Mouse (Mus musculus) MEL (cell line): ENCODE data around the gene Hs3st6. TPM values are rescaled to one million over a fixed set of nuclear protein-coding genes. Genes with fewer than 3 reads are reported as not detected.

Experiments
- DNase-seq: peaks from one replicate; pipeline ENCODE4 v3.0.0; 2011; ENCODE audit warnings: low read depth, low spot score
- H3K27ac ChIP-seq: 2 replicates; pipeline ENCODE4 v1.5.1; 2012; ENCODE audit warnings: low read depth, mild to moderate bottlenecking, control low read depth, low read length, moderate library complexity; ENCODE audit not compliant: control insufficient read depth
- H3K27me3 ChIP-seq, 2 experiments: fragments of 150-350 bp in 1 of 2; sonication (generic) in 1 of 2; 2 replicates each; pipeline ENCODE4 v1.6.1; 2012; ENCODE audit warnings: low read length in 2 of 2, mild to moderate bottlenecking in 2 of 2, improper control_type of control experiment in 1 of 2, moderate library complexity in 1 of 2; ENCODE audit not compliant: insufficient read depth in 2 of 2, control insufficient read depth in 1 of 2
- H3K36me3 ChIP-seq, 2 experiments: 2 replicates each; pipeline ENCODE4 v1.6.1; 2012 to 2014; ENCODE audit warnings: low read length in 2 of 2, improper control_type of control experiment in 1 of 2, inconsistent platforms in 1 of 2, mild to moderate bottlenecking in 1 of 2; ENCODE audit not compliant: insufficient read depth in 2 of 2, control insufficient read depth in 1 of 2
- H3K4me1 ChIP-seq, 2 experiments: fragments of 150-350 bp in 1 of 2; sonication (generic) in 1 of 2; 2 replicates each; pipeline ENCODE4 v1.6.1; 2012; ENCODE audit warnings: low read length in 2 of 2, improper control_type of control experiment in 1 of 2, mild to moderate bottlenecking in 1 of 2; ENCODE audit not compliant: insufficient read depth in 2 of 2, control insufficient read depth in 1 of 2
- H3K4me3 ChIP-seq, 2 experiments: fragments of 150-350 bp in 1 of 2; sonication (generic) in 1 of 2; 2 replicates each; pipeline ENCODE4 v1.5.1; 2012; ENCODE audit warnings: low read depth in 2 of 2, low read length in 2 of 2, mild to moderate bottlenecking in 2 of 2, moderate library complexity in 2 of 2, control low read depth in 1 of 2, improper control_type of control experiment in 1 of 2; ENCODE audit not compliant: control insufficient read depth in 1 of 2, insufficient read depth in 1 of 2
- H3K79me2 ChIP-seq: 2 replicates; pipeline ENCODE4 v1.6.1; 2012; ENCODE audit warnings: mild to moderate bottlenecking, low read length, moderate library complexity; ENCODE audit not compliant: control insufficient read depth, poor library complexity, insufficient read depth
- H3K9ac ChIP-seq: 2 replicates; pipeline ENCODE4 v1.6.1; 2012; ENCODE audit warnings: low read depth, mild to moderate bottlenecking, control low read depth, low read length, moderate library complexity; ENCODE audit not compliant: control insufficient read depth, poor library complexity, severe bottlenecking
- H3K9me3 ChIP-seq: fragments of 150-350 bp; sonication (generic); replicated peaks from 2 replicates; pipeline ENCODE4 v1.6.1; 2012; ENCODE audit warnings: mild to moderate bottlenecking, low read length, improper control_type of control experiment, moderate library complexity; ENCODE audit not compliant: insufficient read depth
- BHLHE40 ChIP-seq: IDR thresholded peaks from 2 replicates; pipeline ENCODE4 v1.6.1; 2012; ENCODE audit warnings: low read depth, mild to moderate bottlenecking, inconsistent platforms, low read length, improper control_type of control experiment, borderline replicate concordance
- CHD1 ChIP-seq: IDR thresholded peaks from 2 replicates; pipeline ENCODE4 v1.6.1; 2012; ENCODE audit warnings: low read depth, mild to moderate bottlenecking, inconsistent platforms, low read length, improper control_type of control experiment
- CHD2 ChIP-seq: IDR thresholded peaks from 2 replicates; pipeline ENCODE4 v1.6.1; 2011; ENCODE audit warnings: low read length, improper control_type of control experiment
- CTCF ChIP-seq, 3 experiments: IDR thresholded peaks in 2 of 3; conservative IDR thresholded peaks in 1 of 3; 2 replicates each; pipeline ENCODE4 v1.5.1; 2011 to 2012; ENCODE audit warnings: low read length in 3 of 3, low read depth in 2 of 3, mild to moderate bottlenecking in 2 of 3, improper control_type of control experiment in 1 of 3, inconsistent platforms in 1 of 3, mixed read lengths in 1 of 3, moderate library complexity in 1 of 3; ENCODE audit not compliant: control insufficient read depth in 1 of 3, insufficient read depth in 1 of 3, poor library complexity in 1 of 3, severe bottlenecking in 1 of 3
- E2F4 ChIP-seq: IDR thresholded peaks from 2 replicates; pipeline ENCODE4 v1.6.1; 2011; ENCODE audit warnings: low read depth, low read length, improper control_type of control experiment, borderline replicate concordance
- GABPA ChIP-seq: IDR thresholded peaks from 2 replicates; pipeline ENCODE4 v1.6.1; 2012; ENCODE audit warnings: low read depth, mild to moderate bottlenecking, inconsistent platforms, low read length, improper control_type of control experiment, moderate library complexity
- HCFC1 ChIP-seq: IDR thresholded peaks from 2 replicates; pipeline ENCODE4 v1.6.1; 2012; ENCODE audit warnings: low read depth, mild to moderate bottlenecking, inconsistent platforms, low read length, improper control_type of control experiment, moderate library complexity
- MAZ ChIP-seq: IDR thresholded peaks from 2 replicates; pipeline ENCODE4 v1.6.1; 2012; ENCODE audit warnings: low read depth, mild to moderate bottlenecking, inconsistent platforms, low read length, improper control_type of control experiment
- MXI1 ChIP-seq: IDR thresholded peaks from 2 replicates; pipeline ENCODE4 v1.6.1; 2011; ENCODE audit warnings: mild to moderate bottlenecking, low read depth, low read length, improper control_type of control experiment
- NELFE ChIP-seq: IDR thresholded peaks from 2 replicates; pipeline ENCODE4 v1.6.1; 2011; ENCODE audit warnings: low read depth, low read length, improper control_type of control experiment
- NRF1 ChIP-seq: IDR thresholded peaks from 2 replicates; pipeline ENCODE4 v1.6.1; 2014; ENCODE audit warnings: low read depth, mild to moderate bottlenecking, inconsistent platforms, low read length, improper control_type of control experiment, moderate library complexity; ENCODE audit not compliant: poor library complexity, insufficient read depth, severe bottlenecking
- POLR2A ChIP-seq, 2 experiments: IDR thresholded peaks; 2 replicates each; pipeline ENCODE4 v1.6.1; 2011 to 2012; ENCODE audit warnings: low read length in 2 of 2, mild to moderate bottlenecking in 2 of 2, control low read depth in 1 of 2, improper control_type of control experiment in 1 of 2, low read depth in 1 of 2, moderate library complexity in 1 of 2; ENCODE audit not compliant: control insufficient read depth in 1 of 2, insufficient read depth in 1 of 2, poor library complexity in 1 of 2
- RAD21 ChIP-seq: IDR thresholded peaks from 2 replicates; pipeline ENCODE4 v1.6.1; 2011; ENCODE audit warnings: mild to moderate bottlenecking, low read depth, low read length, improper control_type of control experiment
- RCOR1 ChIP-seq: IDR thresholded peaks from 2 replicates; pipeline ENCODE4 v1.6.1; 2012; ENCODE audit warnings: low read depth, mild to moderate bottlenecking, inconsistent platforms, low read length, improper control_type of control experiment
- SMC3 ChIP-seq: IDR thresholded peaks from 2 replicates; pipeline ENCODE4 v1.6.1; 2011; ENCODE audit warnings: low read depth, low read length, improper control_type of control experiment
- TAL1 ChIP-seq: IDR thresholded peaks from 2 replicates; pipeline ENCODE4 v1.6.1; 2012; ENCODE audit warnings: mild to moderate bottlenecking, inconsistent platforms, low read length, moderate library complexity, mixed read lengths
- TCF12 ChIP-seq: IDR thresholded peaks from 2 replicates; pipeline ENCODE4 v1.6.1; 2014; ENCODE audit warnings: low read depth, mild to moderate bottlenecking, inconsistent platforms, low read length, improper control_type of control experiment, moderate library complexity
- USF1 ChIP-seq: IDR thresholded peaks from 2 replicates; pipeline ENCODE4 v1.6.1; 2014; ENCODE audit warnings: low read depth, mild to moderate bottlenecking, inconsistent platforms, low read length, improper control_type of control experiment, moderate library complexity
- ZC3H11A ChIP-seq: IDR thresholded peaks from 2 replicates; pipeline ENCODE4 v1.6.1; 2012; ENCODE audit warnings: low read depth, mild to moderate bottlenecking, inconsistent platforms, low read length, improper control_type of control experiment
- polyA plus RNA-seq, 2 experiments: library from polyadenylated mRNA; stranded (reverse) in 1 of 2; unstranded in 1 of 2; fragments of >175 nt in 1 of 2; fragments of >200 nt in 1 of 2; gene quantifications; 2 replicates each; pipeline versions ENCODE4 v1.2.1 to v1.2.4; 2012; ENCODE audit warnings: low replicate concordance in 2 of 2, low read depth in 1 of 2; ENCODE audit not compliant: insufficient read length in 2 of 2, insufficient read depth in 1 of 2, missing spikeins in 1 of 2
- total RNA-seq: library from RNA; depleted of rRNA; stranded (reverse); fragments of 300-350 nt; gene quantifications from 2 replicates; pipeline ENCODE4 v1.2.3, GENCODE M21; 2012

The Hs3st6 gene
- total and polyA plus RNA-seq, 3 experiments = not detected

DNA sequence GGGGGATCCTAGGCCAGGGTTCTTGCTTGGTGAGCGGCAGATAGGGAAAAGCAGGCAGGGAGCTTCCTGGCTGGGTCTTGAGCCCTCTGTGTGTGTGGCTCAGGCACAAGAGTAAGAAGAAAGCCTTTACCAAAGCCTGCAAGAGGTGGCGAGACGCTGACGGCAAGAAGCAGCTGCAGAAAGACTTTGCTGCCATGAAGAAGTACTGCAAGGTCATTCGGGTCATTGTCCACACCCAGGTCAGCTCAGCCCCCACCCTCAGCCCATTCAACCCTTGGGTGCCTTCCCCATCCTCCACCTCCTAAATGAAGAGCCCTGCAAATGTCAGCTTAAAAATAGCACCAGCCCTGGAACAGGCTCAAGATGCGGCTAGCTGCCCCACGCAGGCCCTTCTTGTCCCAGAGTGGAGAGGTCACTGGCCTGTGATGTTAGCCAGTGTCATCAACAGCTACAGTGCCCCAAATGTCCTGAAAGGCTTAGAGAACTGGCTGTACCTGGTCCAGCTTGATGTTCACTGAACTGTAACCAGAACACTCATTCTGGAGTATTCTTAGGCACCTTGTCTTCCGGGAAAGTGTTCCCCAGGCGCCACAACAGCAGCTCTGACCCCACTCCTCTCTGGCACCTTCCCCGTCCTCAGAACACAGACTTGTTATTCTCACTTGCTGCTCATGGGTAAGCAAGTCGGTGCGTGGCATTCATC, 20.4 kb upstream of the Hs3st6 start:
- H3K9me3 ChIP-seq = no peaks in the 10 kb centered on the region
- H3K27me3 ChIP-seq = no peaks in the 10 kb centered on the region
- no peak overlapping the region for H3K27ac ChIP-seq
- no peak for DNase-seq
- no peak overlapping the region for H3K4me3 ChIP-seq
- no peak overlapping the region for H3K9ac ChIP-seq
- peaks cover 2% of the 10 kb centered on the region; the same call in 1 of the 2 replicates for H3K79me2 ChIP-seq
- H3K36me3 ChIP-seq = peaks cover 0 to 7% of the 10 kb centered on the region in 2 experiments; a peak in 1 of 4 replicates
- H3K4me1 ChIP-seq = peaks cover 0 to 19% of the 10 kb centered on the region in 2 experiments; a peak in 2 of 4 replicates
- TF ChIP-seq E2F4 (no peak), USF1 (no peak), ZC3H11A (no peak), CTCF (IDR thresholded peaks at IDR 0.05 in 2 of 3, conservative IDR thresholded peaks at IDR 0.05 in 1 of 3; ENCODE audit: control insufficient read depth in 1 of 3, insufficient read depth in 1 of 3, low read depth in 2 of 3, low read length in 3 of 3, poor library complexity in 1 of 3, severe bottlenecking in 1 of 3) (no peak), CHD2 (no peak), RAD21 (no peak), HCFC1 (no peak), POLR2A (IDR thresholded peaks at IDR 0.05; ENCODE audit: control insufficient read depth in 1 of 2, insufficient read depth in 1 of 2, low read depth in 1 of 2, low read length in 2 of 2, poor library complexity in 1 of 2) (no peak), MAZ (no peak), NRF1 (no peak), TCF12 (no peak), CHD1 (no peak), SMC3 (no peak), RCOR1 (no peak), TAL1 (no peak)

DNA sequence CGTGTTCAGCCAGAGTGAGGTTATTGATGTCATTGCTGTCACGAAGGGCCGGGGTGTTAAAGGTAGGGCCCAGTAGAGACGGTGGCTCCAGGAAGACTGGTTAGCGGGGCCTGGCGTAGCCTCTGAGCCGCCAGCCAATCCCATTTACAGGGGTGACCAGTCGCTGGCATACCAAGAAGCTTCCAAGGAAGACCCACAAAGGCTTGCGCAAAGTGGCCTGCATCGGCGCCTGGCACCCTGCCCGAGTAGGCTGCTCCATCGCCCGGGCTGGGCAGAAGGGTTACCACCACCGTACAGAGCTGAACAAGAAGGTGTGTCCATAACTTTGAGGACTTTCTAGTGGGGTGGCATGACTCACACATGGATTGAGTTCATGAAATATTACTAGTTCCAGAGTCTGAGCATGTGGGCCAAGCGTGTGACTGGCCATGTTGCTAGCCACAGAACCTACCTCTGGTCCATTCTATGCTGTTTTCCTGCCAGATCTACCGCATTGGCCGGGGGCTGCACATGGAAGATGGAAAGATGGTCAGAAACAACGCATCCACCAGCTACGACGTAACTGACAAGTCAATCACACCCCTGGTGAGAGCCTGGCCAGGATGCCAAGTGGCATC, 19.2 kb upstream of the Hs3st6 start:
- no peaks in the 10 kb centered on the region for H3K9me3 ChIP-seq
- H3K79me2 ChIP-seq = peaks cover 2% of the 10 kb centered on the region; the same call in 1 of the 2 replicates
- H3K27me3 ChIP-seq = no peaks in the 10 kb centered on the region
- DNase-seq = no peak
- H3K27ac ChIP-seq = no peak overlapping the region
- peaks cover 0 to 10% of the 10 kb centered on the region in 2 experiments; a peak in 1 of 4 replicates for H3K36me3 ChIP-seq
- H3K9ac ChIP-seq = no peak overlapping the region
- TF ChIP-seq USF1 (no peak), BHLHE40 (no peak), GABPA (no peak), SMC3 (no peak), NELFE (no peak), MAZ (no peak), MXI1 (no peak), CHD1 (no peak)
- peaks cover 0 to 22% of the 10 kb centered on the region in 2 experiments; a peak in 2 of 4 replicates for H3K4me1 ChIP-seq
- no peak overlapping the region for H3K4me3 ChIP-seq
